Mouse (Mus musculus) T-helper 1 cell (primary cell): ENCODE results near the gene Gse1.

Source experiments
- in situ Hi-C: fragments of 300-600 bp; cut with MboI, MseI; formaldehyde crosslinking; loops from one replicate; pipeline ENCODE4 v1.15.1; 2025; ENCODE audit warnings: high pct_unique_total_duplicates

Gene Gse1

DNA sequence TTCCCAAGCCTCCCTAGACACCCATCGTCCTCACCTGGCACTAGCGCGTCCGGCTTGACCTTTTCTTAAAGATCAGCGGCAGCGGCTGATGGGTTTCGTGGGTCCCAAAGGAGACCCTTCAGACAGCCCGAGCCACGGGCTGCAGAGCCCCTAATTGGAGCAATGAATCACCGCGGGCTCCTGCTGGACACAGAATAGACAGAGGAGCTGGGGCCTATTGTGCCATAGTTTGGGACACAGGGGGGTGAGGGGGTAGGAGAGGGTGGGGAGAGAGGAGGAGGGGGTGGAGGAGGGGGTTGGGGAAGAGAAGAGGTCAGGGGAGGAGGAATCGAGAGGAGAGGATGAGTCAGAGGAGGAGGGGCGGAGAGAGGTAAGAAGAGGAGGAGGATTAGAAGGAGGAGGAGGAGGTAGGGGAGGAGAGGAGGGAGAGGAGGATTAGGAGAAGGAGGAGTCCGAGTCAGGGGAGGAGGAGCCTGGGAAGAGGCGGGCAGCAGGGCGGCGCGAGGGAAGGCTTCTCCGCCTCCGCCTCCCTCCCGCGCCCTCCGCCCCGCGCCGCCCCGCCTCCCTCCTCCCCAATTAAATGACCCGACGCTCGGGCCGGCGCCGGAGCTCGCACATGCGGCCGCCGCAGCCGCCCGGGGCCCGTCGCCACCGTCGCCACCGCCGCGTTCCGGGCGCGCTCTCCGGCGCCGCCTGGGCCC, at the start of gene Gse1:
Gene Gse1, plus strand, starts transcription at position 566 of the 701 bp plus-strand sequence.
- in situ Hi-C loops: no loop called here

DNA sequence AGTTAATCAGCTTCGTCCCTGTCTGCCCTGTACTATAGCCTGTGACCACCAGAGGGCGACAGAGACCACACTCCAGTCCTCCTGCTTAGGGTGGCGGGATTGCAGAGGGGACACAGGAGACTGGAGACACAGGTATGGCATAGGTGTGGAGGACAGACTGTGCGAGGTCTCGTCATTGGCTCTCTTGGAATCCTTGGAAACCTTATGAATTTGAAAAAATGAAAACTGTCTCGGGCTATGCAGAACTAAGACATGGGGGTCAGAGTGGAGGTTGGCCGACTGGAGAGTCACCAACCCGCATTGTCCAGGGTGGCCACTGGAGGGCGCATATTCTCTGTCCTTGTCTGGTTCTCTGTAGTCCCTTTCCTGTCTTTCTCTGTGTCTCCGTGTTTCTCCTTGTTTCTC, 49.2 kb upstream of the Gse1 start:
- in situ Hi-C loops: no loop called here

DNA sequence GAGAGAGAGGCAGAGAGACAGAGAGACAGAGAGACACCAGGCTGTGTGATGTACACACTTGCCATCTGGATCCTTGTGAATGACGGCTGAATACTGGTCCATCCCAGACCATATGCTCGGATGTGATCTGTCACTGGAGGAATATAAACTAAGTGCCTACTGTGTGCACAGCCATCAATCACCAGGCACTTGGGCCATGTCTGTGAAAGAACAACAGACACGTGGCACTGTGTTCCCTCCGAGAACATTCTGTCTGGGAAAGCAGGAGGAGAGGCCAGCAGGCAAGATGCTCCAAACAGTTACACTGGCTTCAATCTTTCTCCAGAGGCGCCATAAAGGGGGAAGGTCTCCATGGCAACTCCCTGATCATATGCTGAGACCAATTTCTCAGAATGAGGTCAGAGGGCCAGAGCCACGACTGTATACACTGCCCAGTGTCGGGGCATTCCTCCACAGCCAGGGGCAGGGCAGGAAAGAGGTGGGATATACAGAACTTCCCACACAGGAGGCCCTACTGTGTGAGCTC, 47.7 kb upstream of the Gse1 start:
- in situ Hi-C loops: no loop called here

DNA sequence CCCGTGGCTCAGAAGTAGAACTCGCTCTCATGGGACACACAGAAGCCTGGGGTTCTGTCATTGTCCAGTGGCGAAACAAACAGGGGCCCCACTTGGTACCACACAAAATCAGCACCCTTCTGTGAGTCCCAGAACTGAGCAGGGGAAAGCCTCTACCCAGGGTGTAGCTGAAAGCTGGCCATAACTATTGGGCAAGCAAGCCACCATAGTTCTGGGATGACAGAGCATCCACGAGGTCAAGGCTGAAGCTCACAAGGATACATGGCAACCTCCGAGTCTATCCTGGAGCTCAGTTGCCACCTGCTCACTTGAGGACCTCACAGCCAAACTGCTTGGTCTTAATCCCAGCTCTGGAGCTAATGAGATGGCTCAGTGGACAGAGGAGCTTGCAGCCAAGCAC, 47.0 kb upstream of the Gse1 start:
- in situ Hi-C loops: no loop called here

DNA sequence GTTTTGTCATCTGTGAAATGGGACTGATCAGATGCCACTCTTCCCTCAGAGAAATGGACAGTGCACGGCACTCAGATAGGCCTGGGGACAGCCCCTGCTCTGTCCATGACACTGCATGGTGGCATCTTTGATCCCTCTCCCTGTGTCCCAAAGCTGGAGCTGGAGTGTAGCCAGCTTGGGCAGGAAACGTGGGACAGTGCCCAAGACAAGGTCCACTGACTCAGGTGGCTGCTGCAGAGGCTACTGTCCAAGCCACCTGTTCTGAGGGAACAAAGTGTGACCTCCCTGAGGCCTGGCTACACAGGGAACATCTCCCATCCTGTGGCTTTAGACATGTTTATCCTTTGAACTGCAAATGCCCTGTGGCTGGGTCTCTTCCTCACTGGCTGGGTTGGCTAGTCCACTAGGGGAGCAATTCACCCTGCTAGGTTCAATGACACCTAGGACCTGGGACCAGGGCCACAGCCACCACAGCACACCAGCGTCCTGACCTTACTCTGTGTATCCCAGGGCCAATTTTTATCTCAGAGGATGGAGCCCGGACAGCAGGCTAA, 46.3 kb upstream of the Gse1 start:
- in situ Hi-C loops: no loop called here

DNA sequence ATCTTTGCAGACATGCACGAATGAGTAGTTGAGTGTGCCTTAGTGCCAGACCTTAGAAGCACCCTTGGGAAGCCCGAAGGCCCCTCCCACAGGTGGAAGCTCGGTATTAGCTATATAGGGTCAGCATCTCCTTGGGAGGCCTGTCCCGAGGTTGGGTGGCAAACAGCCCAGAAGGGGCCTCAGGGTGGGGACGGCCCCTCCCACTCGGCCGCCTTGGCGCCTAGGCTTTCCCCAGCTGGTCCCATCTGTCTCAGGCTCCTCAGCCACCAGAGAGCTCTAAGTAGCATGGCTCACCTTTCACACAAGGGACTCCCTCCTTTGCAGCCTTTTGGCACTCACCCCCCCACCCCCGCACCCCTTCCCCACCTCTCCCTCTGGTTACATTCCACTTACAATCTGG, 43.9 kb upstream of the Gse1 start:
- in situ Hi-C loops: no loop called here

DNA sequence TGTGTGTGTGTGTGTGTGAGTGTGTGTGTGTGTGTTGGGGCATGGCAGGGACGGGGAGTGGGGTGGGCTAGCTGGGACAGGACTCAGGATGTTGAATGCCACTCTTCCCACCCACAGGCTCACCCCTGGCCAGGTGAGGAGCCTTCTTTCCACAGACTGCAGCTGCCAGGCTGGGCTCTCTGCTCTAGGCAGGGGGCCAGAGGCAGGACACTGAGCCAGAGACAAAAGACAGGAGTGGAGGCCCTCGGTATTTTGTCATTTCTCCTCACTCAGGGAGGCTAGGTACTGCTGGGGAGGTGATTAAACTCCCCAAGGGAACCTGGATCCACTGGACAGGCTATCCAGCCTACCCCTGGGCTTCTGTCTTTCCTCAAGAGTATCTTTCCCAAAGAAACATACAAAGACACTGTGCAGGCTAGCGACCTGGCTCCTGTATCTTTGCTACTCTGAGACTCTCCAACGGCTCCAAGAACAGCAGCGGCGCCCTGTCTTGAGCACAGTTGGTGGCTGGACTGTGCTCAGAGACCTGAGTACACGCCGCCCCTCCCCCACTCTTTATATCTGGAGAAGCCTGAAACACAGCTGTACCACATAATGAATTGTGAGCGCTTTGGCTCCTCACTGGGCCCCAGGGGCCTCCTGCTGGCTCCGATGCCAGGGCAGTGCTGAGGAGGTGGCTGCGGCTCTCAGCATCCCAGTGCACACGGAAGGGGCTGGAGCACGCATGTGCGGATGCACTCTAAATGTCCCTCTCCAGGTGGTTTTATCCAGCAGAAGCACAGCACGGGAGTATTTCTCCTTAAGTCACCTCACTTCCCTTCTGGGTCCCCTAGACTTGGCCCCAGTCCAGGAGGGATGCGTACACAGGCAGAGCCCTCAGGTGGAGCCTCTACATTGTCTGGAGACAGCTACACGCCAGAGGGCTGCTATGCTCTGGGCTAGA, 43.1 kb upstream of the Gse1 start:
- in situ Hi-C loops: loop anchor here (5.0 kb wide), 1 partner anchor 122 kb away; no protein-coding TSS in a partner anchor

DNA sequence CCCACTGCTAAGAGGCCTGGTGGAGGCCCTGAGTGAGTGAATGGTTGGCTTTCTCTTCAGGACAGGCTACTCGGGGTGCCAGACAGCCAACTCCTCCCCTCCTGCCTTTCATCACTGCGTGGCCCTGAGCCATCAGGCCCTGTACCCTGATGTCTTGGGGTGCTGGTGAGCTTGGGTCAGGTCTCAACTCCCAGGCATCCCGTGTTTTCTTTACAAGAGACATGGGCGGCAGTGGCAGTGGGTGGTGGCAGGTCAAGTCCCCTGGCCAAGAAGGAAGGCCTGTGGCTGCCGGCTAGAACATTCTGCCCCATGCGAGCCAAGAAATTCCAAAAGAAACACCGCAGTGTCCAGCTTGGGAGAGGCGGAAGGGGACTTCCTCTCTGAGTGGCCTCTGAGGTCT, 41.8 kb upstream of the Gse1 start:
- in situ Hi-C loops: loop anchor here (5.0 kb wide), 1 partner anchor 121 kb away; no protein-coding TSS in a partner anchor

DNA sequence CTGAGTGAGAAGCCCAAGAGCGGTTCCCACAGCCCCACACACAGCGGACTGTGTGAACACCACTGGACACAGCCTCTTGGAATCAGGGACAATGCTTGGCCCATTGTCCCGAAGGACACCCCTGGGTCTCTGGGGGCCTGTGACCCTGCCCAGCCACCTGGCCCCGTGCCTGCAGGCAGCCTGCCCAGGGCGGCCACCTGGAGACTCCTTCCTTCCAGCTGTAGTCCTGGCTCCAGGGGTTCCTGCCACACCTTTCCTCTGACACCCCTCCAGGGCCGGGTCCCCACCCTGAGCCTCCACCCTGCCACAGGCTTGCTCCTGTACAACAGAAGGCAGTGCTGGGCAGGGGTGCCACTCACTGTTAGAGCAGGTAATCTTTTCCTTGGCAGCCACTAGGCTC, 39.7 kb upstream of the Gse1 start:
- in situ Hi-C loops: loop anchor here (5.0 kb wide), 1 partner anchor 119 kb away; no protein-coding TSS in a partner anchor

DNA sequence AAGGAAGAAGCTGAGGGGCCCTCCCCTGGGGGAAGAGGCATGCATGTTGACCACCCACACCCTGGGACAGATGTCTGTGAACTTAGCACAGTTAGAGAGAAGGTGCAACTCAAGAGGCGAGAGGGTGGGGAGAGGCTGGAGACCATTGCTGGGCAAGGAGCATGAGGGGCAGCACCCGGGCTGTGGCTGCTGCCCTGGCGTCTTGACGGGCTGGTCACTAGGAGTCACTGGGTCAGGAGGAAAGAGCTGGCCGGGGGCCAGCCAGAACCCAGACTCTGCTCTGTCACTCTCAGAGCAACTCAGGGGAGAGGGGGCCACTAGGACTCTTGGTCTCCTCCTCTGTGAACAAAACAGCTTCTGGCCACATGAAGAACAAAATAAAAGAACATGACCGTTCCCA, 38.8 kb upstream of the Gse1 start:
- in situ Hi-C loops: loop anchor here (5.0 kb wide), 1 partner anchor 118 kb away; no protein-coding TSS in a partner anchor

DNA sequence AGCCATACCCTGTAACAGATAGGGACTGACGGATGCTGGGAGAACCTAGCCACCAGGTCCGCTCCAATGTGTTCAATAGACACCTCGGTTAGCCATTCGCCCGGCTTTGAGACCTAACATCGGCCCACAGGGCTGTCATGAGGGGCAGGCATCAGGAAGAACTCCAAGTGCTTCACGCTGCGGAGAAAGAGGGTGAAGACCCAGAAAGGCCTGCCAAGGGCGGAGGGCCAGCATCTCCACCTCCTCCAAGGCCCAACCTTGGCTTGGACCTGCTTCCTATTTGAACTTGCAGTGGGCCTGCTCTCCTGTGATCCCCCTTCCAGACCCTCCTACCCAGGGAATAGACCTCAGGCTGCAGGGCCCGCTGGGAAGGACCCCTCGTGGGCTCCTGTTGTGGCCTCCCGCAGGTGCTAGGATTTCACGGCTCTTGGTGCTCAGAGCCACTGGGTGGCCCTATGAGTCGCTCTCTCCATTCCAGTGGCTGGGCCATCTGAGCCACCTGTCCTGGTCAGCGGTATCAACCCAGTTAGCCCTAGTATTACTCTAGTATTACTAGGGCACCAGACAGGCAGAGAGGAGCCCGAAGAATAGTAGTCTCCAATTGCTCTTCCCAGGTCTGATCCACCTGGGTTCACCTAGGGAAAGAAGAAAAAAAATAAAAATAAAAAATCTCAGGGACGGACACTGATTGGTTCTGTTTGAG, 38.0 kb upstream of the Gse1 start:
- in situ Hi-C loops: no loop called here

DNA sequence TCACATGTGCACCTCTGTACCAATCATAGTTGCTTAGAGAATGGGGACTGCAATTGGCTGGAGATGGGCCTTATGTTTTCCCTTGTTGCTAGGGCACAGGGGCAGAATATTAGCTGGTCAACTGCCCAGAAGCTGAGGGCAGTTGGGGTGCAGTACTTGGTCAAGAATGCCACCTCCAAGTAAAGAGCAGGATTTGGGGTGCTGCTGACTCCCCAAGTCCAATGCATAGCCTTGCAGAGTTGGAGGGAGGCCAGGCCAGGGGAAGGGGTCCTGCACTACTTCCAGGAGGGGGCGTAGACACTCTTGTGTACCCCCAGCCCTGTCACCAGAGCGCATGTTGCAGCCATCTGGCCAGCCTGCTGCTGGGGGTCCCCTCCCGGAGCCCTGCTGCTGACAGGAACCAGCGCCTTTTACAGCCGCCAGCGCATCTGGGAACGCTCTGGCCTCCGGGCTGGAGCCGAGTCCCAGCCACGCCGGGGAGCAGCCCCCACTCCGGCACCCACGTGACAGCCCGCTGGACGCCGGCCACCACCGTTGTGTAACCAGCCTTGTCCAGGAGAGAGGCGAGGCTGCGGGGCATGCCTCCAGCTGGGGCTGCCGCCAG, 37.3 kb upstream of the Gse1 start:
- in situ Hi-C loops: no loop called here

DNA sequence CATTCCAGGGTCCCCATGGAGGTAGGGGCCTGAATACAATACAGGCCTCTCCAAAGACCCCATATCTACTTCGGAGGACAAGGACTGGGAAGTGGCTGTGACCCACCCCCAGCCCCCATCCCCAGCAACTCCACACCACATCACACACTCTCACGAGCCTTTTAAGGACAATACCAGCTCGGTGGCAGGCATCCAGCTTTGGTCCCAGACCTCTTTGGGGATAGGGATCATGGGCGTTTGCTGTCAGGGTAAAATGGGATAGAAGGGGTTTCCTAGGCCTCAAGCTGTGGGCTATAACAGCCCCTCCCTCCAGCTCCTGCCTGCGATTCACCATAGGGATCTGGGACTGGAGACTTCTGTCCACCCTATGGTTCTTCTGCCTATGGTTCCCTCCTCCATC, 36.6 kb upstream of the Gse1 start:
- in situ Hi-C loops: no loop called here

DNA sequence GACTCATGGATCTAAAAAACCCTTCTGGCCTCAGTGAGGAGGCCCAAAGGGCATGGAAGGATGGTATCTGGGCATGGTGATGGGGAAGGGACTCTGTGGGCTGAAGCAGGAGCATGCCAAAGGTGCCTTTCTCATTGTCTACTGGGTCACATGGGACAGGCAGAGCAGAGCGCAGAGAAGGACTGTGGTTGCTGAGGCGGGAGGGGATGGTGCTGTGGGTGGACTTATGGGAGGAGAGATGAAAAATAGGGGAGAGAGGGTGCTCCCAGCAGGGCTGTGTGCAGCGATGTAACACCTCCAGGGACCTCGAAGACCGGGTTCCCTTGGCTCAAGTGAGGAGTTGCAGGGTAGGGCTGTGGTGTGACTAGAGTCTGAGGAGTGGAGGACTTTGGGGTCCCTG, 36.1 kb upstream of the Gse1 start:
- in situ Hi-C loops: no loop called here

DNA sequence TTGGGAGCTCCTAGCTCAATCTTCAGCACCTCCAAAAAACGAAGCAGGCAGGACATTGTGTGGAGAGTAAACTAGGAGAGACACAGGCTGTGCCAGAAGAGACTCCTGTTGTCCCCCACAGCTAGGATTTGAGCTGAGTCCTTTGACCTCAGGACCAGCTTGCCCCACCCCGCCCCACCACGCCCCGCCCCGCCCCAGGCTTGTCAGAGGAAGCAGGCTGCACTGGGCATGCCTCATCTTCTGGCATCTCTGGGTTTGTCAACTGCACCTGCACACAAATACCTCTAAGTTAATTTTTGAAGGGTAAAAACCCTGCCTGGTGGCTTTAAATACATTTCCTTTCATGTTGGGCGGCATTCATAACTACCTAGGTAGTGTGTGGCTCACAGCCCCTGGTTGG, 26.9 kb upstream of the Gse1 start:
- in situ Hi-C loops: no loop called here

DNA sequence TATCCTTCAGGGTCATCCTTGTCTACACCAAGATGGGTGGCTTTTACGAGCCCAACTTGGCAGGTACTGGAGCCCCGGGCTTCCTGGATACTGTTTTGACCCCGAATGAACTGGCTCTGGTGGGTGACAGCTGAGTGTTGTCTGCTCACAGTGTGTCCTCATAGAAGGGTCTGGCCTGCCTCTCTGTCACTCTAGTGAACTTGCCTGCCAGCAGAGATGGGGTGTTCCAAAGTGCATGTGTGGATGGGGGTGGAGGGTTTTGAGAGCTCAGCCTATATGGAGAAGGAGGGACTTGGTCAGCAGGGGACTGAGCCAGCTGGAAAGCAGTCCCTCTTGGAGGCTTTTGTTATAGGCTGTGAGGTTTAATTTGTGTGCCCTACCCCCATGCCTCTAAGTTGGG, 25.7 kb upstream of the Gse1 start:
- in situ Hi-C loops: no loop called here

DNA sequence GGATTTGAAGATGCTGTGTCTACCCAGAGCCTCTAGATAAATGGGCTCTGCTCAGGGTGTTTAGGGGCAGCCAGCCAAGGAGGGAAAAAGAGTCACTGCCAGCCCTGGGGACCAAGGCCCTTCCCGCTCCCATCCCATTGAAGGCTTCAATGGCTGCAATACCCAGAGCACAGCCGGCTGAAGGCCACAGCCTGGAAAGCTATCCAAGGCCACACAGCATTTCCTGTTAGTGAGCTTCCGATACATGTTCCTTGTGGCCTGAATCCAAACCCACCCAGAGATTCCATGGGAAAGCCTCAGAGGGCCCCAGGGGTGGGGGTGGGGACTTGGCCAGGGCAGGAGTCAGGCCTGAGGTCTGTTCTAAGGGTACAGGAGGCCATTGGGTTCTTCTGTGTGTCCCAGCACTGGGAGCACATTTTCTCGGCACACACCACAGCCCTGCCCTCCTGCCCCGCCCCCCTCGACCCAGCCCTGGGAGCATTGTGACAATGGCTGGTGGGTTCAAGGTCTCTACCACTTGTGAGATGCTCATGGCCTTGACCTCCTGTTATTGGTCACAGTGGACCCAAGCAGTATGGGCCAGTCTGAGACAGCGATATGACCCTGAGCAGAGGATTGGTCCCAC, 23.4 kb upstream of the Gse1 start:
- in situ Hi-C loops: no loop called here

DNA sequence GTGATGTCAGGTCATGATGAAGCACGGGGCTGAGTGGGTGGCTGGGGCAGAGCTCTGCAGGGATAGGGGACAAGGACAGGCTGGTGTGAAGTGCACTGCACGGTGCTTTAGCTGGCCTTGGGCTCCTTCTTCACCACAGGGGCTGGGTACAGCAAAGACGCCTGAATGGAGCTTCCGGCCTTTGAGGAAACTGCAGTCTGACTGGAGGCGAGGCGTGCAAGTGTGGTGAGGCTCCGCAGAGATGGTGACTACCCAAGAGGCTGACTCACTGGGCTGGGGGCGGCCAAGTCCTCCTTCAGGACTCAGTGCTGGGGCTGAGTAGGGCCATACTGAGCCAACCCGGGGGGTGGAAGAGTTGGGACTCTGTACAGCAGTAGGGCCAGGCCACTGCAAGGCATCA, 22.3 kb upstream of the Gse1 start:
- in situ Hi-C loops: no loop called here

DNA sequence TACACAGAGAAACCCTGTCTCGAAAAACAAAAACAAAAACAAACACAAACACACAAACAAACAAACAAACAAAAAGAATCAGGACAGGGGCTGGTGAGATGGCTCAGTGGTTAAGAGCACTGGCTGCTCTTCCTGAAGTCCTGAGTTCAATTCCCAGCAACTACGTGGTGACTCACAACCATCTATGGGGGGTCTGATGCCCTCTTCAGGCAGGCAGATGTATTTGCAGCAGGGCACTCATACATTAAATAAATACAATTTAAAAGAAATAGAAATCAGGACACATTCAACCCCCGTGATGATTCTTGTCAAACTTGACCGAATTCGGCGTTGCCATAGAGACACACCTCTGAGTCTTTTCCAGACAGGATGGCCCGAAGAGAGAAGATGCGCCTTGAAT, 20.9 kb upstream of the Gse1 start:
- in situ Hi-C loops: no loop called here

DNA sequence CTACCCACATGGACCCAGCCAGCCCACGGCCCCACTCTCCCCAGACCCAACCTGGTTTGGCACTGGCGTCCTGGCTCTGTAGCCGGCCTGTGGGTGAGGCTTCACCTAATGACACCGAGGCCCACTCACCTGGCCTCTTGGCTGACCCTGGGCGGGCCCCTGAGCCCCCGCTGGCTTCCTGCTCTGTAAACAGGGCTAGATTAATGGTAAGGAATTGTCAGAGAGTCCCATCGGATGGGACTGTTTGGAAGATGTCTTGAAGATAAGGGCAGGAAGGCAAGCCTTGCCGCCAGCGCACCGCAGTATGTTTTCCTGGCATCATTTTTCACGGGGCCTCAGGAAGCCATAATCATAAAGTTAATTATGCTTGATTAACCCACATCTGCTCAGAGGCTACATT, 20.1 kb upstream of the Gse1 start:
- in situ Hi-C loops: no loop called here

DNA sequence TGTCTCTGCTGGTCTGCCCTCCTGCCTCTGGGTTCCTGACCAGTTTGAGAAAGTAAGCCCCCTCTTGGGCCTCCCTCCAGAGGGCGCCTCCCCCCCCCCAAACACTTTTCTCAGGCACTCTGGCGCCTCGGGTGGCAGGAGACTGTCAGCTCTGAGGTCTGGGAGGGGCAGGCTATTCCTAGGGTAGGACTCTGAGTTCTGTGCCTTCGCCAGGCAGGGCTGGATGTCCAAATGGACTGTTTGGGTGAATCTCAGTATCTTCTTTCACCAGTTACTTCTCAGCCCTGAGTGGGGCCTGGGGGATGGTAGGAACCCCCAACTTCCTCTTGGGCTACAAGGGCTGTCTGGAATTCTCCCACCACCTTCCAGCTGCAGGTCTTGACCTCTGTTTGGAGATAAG, 16.9 kb upstream of the Gse1 start:
- in situ Hi-C loops: no loop called here
